Mouse (Mus musculus) G1E-ER4 (cell line): Measurements from ENCODE around the gene Umps. TPM values are rescaled to one million over a fixed set of nuclear protein-coding genes. Genes with fewer than 3 reads are reported as not detected.

ENCODE experiments used
- GATA1 ChIP-seq: IDR thresholded peaks from one replicate; pipeline ENCODE4 v1.8.0; 2012; ENCODE audit warnings: low read length, inconsistent platforms
- polyA plus RNA-seq: library from polyadenylated mRNA; stranded (reverse); fragments of >175 nt; gene quantifications from 2 replicates; pipeline ENCODE4 v1.2.3, GENCODE M21; 2012

Umps gene
- polyA plus RNA-seq, 1 experiment: 22.6 TPM

DNA sequence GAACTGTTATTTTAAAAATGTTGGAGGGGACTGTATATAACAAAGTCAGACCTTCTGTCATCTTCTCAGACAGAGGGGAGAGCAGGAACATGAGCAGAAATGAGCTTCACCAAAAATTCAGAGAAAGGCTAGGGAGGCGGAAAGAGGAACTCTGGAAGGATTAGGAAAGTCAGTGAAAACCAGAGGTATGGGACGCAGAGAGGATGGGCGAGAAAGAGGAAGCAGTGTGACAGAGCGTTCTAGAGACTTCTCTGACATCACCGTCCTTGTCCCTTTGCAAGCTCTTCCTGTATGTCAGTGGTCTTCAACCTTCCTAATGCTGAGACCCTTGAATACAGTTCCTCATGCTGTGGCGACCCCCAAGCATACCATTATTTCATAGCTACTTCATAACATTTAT is 18.5 kb upstream of the Umps start:
- TF ChIP-seq GATA1: no peak

DNA sequence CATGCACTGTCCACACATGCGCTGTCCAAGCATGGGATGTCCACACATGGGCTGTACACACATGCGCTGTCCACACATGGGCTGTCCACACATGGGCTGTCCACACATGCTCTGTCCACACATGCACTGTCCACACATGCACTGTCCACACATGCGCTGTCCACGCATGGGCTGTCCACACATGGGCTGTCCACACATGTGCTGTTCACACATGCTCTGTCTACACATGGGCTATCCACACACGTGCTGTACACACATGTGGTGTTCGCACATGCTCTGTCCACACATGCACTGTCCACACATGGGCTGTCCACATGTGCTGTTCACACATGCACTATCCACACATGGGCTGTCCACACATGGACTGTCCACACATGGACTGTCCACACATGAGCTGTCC is 16.9 kb upstream of the Umps start:
- no peak for TF ChIP-seq GATA1

DNA sequence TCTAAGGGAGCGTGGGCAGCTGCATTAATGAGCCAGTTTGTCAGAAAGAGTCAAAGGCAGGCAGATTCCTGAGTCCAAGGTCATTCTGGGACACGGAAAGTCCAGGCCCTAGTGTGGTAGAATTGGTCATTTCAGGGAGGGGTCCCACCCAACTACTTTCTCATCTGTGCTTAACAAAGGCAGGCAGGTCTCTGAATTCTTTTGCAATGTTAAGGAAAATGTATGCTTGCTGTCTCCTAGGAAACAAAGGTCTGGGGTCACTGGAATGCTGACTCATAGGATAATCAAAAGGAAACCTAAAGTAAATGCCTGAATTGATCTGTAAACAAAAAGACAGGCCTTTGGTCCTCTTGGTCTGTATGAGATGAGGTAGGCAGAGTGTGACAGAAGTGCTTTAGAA is 13.0 kb upstream of the Umps start:
- TF ChIP-seq GATA1: no peak

DNA sequence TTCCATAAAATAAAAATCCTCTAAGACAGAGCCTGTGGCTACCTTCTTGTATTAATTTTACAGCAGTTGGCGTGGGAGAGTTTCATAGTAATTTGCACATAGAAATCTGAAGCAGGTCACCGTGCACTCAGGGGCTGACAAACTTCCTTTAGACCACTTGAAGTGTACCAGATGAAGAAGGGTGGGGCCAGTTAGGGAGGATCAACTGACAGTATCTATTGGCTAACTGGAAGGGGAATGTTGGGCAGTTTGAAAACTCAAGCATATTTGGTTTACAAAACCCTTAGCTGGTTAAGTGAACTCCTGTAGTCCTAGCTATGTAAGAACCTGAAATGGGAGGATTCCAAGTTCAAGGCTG is 424 bp upstream of the Umps start:
- no peak for TF ChIP-seq GATA1

DNA sequence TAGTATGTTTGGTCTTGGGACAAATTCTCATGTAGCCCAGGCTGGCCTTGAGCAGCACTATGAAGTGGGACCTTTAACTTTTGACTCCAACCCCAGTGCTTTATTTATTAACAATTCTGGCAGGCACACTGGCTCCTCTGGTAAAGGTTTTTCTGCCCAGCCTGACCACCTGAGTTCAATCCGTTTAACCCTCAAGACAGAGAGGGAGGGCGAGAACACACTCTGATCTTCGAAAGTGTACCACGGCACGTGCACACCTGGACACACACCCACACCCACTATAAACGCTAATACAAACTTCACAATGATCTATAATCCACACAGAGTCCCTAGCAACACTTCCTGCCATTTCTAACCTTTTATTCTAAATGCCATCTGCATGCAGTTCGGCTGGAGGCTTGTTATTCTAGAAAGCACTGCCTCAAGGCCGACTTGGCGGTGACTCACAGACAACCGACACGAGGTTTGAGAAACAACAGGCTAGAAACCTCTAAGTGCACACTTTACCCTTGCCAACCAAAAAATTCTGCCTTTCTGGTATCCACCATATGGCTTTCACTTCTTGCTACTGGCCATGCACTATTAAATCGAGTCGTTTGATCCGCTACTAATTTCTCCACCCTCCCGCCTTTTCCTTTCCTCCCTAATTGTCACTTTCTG is 830 bp downstream of the Umps start:
- TF ChIP-seq GATA1: no peak

DNA sequence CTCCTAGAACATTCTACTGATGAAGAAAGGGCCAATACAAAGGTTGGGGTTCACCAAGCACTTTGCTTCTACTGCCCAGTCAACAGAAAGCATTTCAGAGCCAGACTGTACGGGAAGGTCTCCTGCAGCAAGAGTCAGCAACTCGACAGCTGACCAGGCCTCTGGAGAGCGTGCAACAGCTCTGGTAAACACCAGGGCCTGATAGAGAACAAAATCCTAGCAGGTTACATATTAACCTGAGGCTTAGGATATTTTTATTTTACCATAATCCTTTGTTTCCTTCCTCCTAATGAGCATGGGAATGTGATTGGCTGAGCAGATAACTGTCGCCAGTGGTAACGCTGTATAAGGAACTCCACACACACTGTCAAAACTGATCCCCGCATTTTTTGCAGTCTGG is 3.3 kb downstream of the Umps start:
- no peak for TF ChIP-seq GATA1

DNA sequence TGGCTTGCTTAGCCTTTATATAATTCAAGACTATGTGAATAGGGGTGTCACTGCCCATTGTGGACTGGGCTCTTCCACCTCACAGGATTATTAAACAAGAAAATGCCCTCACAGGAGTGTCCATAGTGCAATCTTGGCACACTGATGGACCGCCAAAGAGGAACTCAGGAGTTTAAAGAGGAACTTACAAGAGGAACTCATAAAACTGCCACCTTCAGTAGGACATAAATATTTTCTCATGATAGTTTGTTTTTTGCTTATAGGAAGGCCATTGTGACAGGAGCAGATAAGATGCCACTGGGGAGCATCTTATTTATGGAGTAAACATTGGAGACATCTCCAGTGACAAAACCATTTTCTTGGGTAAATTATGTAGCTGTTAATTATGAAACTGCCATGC is 12.0 kb downstream of the Umps start:
- no peak for TF ChIP-seq GATA1

DNA sequence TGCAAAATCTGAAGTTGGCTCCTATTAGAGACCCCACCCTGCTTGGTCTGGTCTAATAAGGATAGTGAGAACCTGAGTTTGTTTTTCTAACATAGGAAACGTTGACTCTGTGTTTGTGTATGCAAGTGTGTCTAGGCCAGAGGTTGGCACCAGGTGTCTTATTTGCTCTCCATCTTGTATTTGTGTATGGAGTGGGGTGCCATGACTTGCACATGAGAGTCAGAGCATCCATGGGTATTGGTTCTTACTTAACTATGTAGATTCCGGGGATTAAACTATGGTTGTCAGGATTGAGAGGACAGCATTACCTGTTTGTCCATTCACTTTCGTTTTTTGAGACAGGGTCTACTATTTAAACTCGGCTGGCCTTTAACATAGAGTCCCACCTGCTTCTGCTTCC is 13.8 kb downstream of the Umps start:
- TF ChIP-seq GATA1: no peak

DNA sequence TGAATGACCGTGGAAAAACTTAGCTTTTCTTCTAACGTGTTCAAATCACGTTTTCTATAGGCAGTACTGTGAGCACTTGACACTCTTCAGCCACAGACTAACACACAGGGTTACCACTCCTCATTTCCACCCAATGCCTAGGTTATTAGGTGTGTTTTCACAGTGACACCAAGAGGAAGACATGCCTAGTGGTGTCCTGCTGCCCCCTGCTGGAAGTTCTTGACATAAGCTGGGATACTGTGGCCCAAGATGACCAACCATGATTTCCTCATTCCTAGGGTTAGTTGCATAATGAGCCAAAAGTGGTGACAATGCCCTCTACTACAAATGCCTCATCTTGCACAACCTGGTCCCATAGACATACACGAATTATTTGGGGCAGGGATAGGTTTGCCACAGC is 16.0 kb downstream of the Umps start:
- TF ChIP-seq GATA1: no peak

DNA sequence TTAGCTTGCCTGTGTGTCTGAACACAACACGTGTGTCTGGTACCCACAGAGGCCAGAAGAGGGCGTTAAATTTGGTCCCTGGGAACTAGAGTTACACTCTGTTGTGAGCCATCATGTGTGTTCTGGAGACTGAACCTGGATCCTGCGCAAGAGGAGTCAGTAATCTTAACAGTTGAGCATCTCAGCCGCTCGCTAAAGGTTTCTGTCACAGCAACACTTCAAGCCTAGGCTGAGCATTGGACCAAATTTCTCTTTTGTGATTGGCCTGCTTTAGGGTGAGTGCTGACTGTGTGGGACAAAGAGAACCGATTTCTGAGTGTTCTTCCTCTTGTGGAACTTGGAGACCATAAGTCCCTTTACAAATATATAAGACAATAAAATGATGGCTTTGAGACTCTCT is 16.5 kb downstream of the Umps start:
- TF ChIP-seq GATA1: no peak

DNA sequence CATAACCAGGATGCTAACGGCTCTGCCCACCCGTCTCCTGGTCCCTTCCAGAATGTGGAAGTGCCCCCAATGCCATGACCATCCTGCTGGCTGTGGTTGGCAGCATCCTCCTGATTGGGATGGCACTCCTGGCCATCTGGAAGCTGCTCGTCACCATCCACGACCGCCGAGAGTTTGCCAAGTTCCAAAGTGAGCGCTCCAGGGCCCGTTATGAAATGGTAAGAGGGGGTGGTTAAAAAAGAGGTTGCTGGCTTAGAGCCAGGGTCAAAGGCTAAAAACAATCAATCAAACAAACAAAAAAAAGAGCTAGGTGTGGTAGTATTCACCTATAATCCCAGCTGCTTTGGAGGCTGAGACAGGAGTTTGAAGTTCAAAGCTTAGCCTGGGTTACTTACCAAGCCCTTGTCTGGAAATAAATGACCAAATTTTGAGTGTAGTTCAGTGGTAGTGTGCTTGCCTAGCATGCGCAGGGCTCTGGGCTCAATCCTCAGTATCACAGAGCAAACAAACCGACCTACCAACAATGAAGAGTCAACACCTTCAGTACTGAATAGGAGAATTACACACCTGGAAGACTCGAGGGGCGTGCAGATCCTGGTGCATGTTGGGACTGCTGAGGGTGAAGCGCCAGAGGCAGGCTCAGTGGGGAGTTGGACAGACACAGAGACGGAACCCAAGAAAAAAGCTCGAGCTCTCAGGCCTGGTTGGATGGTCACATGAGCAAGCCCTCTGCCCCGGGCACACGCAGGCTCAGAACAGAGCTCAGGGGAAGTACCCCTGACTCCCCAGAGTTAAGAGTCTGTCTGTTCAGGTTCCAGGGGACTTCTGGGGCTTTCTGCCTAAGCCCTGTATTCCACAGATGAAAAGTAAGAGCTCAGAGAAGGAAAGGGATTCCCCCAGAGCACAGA is 18.9 kb downstream of the Umps start:
- TF ChIP-seq GATA1: no peak

DNA sequence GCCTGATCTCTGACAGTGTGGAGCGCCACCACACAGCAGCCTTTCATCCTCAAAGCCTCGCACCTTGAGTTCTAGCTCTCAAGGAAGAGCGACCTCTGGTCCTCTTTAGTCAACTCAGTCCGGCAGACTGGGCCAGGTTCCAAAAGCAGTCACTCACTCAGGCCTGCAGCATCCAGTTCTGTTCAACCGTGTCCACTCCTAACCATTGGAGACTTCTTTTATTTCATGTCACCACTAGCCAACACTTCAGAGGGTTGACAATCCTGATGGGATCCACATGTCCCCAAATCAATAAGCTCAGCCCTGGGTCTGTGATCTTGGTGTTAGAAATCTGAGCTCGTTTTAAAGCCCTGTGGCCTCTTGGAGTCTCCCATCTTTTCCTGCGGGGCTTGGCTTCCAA is 20.8 kb downstream of the Umps start:
- TF ChIP-seq GATA1: no peak

DNA sequence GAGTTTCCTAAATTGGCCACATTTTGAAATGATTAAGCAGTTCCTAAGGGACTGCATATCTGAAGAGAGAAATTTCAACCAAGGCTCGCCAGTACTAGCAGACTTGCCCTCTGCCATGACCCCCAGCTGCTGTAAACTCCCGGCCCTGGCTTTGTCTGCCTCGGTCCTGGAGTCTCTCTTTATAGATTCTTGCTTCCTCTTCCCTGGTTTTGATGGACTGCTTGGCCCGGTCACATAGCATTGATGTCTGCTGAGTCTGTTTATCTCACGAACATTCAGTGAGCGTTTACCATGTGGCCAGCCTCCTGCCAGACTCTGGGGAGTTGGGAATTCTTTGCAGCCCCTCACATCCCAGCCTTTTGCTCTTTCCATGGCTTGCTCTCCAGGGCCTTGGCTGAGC is 22.1 kb downstream of the Umps start:
- no peak for TF ChIP-seq GATA1

DNA sequence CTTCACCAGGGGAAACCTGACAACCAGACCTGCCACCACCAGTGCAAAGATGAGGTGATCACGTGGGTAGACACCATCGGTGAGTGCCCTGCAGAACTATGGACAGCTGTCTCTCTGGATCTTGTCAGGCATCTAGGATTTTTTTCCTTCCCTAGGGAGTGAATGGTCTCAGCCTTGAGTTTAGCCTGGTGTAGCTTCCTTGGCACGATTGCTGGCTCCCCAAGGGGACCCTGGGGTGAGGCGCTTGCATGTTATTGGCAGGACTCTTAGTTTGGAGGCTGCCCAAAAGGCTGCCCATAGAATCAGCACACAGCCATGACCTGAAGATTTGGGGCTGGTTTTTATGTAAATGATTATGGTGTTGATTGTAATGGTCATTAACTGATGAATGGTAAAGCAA is 22.7 kb downstream of the Umps start:
- TF ChIP-seq GATA1: no peak

DNA sequence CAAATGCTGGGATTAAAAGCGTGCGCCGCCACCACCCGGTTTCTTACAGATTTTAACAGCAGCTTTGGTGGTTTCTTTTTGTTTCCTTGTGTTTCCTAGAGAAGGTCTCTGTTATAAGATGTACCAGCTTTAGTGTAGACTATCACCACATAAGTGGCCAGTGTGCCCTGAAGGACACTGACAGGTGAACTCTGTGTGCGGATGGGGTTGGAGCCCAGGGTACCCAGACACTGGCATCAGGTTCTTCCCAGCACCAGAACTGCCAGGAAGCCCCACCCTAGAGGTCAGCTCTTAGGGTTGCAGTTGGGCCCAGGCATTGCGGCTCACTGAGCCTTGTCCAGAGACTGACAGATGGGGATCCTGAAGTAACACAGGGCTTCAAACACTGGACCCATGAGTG is 23.4 kb downstream of the Umps start:
- TF ChIP-seq GATA1: no peak

DNA sequence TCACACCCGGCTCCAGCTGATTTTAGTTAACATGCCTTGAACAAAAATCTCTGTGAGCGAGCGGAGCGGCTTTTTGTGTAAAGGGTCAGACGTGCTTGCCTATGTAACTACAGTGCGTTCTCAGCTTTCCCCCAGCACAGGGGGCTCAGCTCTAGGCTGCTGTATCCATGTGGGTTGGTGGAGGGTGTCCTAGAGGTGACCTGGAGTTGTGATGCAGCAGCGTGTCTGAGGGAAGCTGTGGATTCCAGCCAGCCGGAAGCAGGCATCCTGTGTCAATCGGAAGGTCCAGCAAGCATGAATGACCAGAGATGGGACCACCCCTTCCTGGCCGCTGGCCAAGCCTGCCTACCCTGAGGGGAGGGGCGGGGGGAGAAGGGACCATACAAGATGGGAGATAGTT is 24.5 kb downstream of the Umps start:
- no peak for TF ChIP-seq GATA1

DNA sequence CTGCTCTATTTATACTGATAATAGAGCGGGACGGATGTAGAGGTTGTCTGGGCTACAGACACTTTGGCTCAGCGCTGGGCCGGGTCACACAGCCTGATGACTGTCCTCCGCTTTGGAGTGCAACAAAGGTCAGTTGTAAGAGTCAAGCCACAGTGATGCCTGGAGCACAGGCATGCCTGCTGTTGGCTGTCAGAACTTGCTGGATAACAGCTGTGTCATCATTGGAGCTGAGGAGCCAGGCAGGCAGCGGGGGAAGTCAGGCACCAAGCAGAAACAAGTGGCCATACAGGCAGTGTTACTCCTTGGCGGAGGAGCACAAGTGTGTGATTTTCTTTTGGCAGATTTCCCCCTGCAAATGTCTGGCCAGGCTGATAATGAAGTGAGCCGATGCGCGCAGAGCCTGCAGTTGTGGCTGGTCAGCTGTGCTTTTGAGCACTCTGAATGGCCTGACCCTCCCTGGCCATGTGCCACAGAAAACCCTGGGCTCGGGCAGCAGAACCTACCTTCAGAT is 25.5 kb downstream of the Umps start:
- no peak for TF ChIP-seq GATA1

DNA sequence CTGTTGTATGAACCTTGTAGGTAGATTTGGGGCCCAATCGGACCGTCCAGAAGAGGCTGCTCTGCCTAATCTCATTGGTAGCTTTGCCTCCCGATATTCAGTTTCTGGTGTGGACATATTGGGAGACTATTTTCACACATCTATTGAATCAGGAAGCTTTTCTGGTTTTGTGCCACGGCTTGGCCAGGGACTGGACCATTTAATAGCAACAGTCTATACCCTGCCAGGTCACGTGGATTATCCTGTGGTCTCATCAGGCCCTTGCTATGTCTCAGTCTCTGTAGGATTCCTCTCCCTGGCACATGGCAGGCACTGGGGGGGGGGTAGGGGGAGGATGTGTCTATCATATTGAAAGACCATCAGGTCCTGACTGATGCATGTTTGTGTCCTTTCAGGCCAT is 26.7 kb downstream of the Umps start:
- TF ChIP-seq GATA1: no peak
